Mouse (Mus musculus): Measurements from ENCODE around the gene Slc12a9. TPM values are rescaled to one million over a fixed set of nuclear protein-coding genes. Genes with fewer than 3 reads are reported as not detected.

The Slc12a9 gene
- total and polyA plus RNA-seq, 3 experiments = 8.8 to 12.1 TPM; not detected in 1

DNA sequence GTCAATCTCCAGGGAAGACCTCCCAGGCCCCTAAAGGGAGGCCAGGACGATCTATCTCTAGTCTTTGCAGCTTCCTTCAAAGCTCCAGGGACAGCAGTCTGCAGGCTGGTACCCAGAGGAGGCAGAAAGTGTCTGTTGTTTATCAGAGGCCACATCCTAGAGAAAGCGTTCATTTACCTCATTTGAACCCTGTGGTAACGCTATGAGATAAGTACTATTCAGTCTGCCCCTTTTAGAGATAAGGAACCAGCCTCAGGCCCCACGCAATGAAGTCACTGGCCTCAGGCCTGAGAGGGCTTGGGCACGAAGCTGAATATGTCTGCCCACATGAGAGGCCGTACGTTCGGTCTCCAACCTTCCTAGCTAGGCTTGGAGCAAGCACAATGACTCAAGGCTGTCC, 16.0 kb downstream of the Slc12a9 start (continued):
- peak; percentile 90 for TF ChIP-seq ETS1 (IDR thresholded peaks at IDR 0.05; ENCODE audit: low read depth, low read length)
- peak; percentile 42; the same call in 1 of the 2 replicates for TF ChIP-seq POLR2AphosphoS2 (IDR thresholded peaks at IDR 0.05; ENCODE audit: low read length)
- TF ChIP-seq RCOR1 (IDR thresholded peaks at IDR 0.05; ENCODE audit: low read depth, low read length) = peak; percentile 57; the same call in 1 of the 2 replicates
- TF ChIP-seq CHD2 (IDR thresholded peaks at IDR 0.05; ENCODE audit: low read length) = no peak
- TF ChIP-seq MYB (IDR thresholded peaks at IDR 0.05; ENCODE audit: low read depth, low read length) = peak; percentile 69
- TF ChIP-seq MXI1 (IDR thresholded peaks at IDR 0.05; ENCODE audit: low read depth, low read length) = 0 out of 2 replicates have a peak, but pooled peaks have one; percentile 44
- TF ChIP-seq MAFK (IDR thresholded peaks at IDR 0.05; ENCODE audit: borderline replicate concordance, low read depth, low read length) = no peak
- peak; percentile 82; the same call in 1 of the 2 replicates for TF ChIP-seq TBP (IDR thresholded peaks at IDR 0.05; ENCODE audit: low read depth, low read length)
- 0 out of 2 replicates have a peak, but pooled peaks have one; percentile 35 for TF ChIP-seq HCFC1 (IDR thresholded peaks at IDR 0.05; ENCODE audit: low read depth, low read length)
- TF ChIP-seq GATA1 (IDR thresholded peaks at IDR 0.05; ENCODE audit: low read depth, low read length) = peak; percentile 93
- TF ChIP-seq ELF1 (IDR thresholded peaks at IDR 0.05; ENCODE audit: low read depth, low read length) = 0 out of 2 replicates have a peak, but pooled peaks have one; percentile 46
- no peak; the same call in none of the 2 replicates for TF ChIP-seq MAZ (IDR thresholded peaks at IDR 0.05; ENCODE audit: low read depth, low read length)
- TF ChIP-seq BHLHE40 (IDR thresholded peaks at IDR 0.05; ENCODE audit: borderline replicate concordance, low read depth, low read length) = peak; percentile 44; the same call in 1 of the 2 replicates
- no peak for TF ChIP-seq POLR2A (IDR thresholded peaks at IDR 0.05; ENCODE audit: control insufficient read depth in 1 of 2, insufficient read depth in 1 of 2, low read depth in 1 of 2, low read length in 2 of 2, poor library complexity in 1 of 2)
- TF ChIP-seq RAD21 (IDR thresholded peaks at IDR 0.05; ENCODE audit: low read depth, low read length) = no peak
- TF ChIP-seq MEF2A (IDR thresholded peaks at IDR 0.05; ENCODE audit: extremely low read depth, insufficient replicate concordance, low read depth, low read length, poor library complexity, severe bottlenecking) = 0 out of 2 replicates have a peak, but pooled peaks have one; percentile 36
- 0 out of 2 replicates have a peak, but pooled peaks have one; percentile 33 for TF ChIP-seq NELFE (IDR thresholded peaks at IDR 0.05; ENCODE audit: low read depth, low read length)
- no peak for TF ChIP-seq ZC3H11A (IDR thresholded peaks at IDR 0.05; ENCODE audit: low read depth, low read length)
- no peak for TF ChIP-seq JUND (IDR thresholded peaks at IDR 0.05; ENCODE audit: low read depth, low read length)
- TF ChIP-seq POLR2AphosphoS5 (IDR thresholded peaks at IDR 0.05; ENCODE audit: borderline replicate concordance, low read depth, low read length) = no peak

GRCm38 (mm10) chr5:137315084-137315903, 18.1 kb downstream of the Slc12a9 start:
- Histone ChIP-seq H3K9me3 (replicated peaks; ENCODE audit: insufficient read depth, low read length) (no peaks in the 10 kb centered on the region), H3K79me2 (ENCODE audit: control insufficient read depth, insufficient read depth, low read length, poor library complexity) (no peaks in the 10 kb centered on the region), H3K27me3 (ENCODE audit: control insufficient read depth in 1 of 2, insufficient read depth in 2 of 2, low read length in 2 of 2) (no peaks in the 10 kb centered on the region), H3K4me3 (ENCODE audit: control insufficient read depth in 1 of 2, insufficient read depth in 1 of 2, low read depth in 2 of 2, low read length in 2 of 2) (no peak overlapping the region), H3K9ac (ENCODE audit: control insufficient read depth, low read depth, low read length, poor library complexity, severe bottlenecking) (no peak overlapping the region), H3K36me3 (ENCODE audit: control insufficient read depth in 1 of 2, insufficient read depth in 2 of 2, low read length in 2 of 2) (peaks cover 0 to 13% of the 10 kb centered on the region in 2 experiments; a peak in 3 of 4 replicates), H3K27ac (ENCODE audit: control insufficient read depth, low read depth, low read length) (no peak overlapping the region), H3K4me1 (ENCODE audit: control insufficient read depth in 1 of 2, insufficient read depth in 2 of 2, low read length in 2 of 2) (peaks cover 16 to 17% of the 10 kb centered on the region in 2 experiments)
- no peak for TF ChIP-seq ZMIZ1 (IDR thresholded peaks at IDR 0.05; ENCODE audit: low read depth, low read length)
- TF ChIP-seq SMC3 (IDR thresholded peaks at IDR 0.05; ENCODE audit: low read depth, low read length) = 0 out of 2 replicates have a peak, but pooled peaks have one; percentile 10
- TF ChIP-seq CTCF (IDR thresholded peaks at IDR 0.05 in 2 of 3, conservative IDR thresholded peaks at IDR 0.05 in 1 of 3; ENCODE audit: control insufficient read depth in 1 of 3, insufficient read depth in 1 of 3, low read depth in 2 of 3, low read length in 3 of 3, poor library complexity in 1 of 3, severe bottlenecking in 1 of 3) = peak in 2 of 3 experiments; percentile 36 to 43; a peak in 5 of 6 replicates
- no peak for DNase-seq (ENCODE audit: low read depth, low spot score)
